Mouse (Mus musculus) forebrain, embryonic 15.5 days (tissue): Measurements from ENCODE around the gene Sytl5. TPM values are rescaled to one million over a fixed set of nuclear protein-coding genes. Genes with fewer than 3 reads are reported as not detected.

Experiments used
- ATAC-seq: fragments of 200-750 bp; cut with Nextera tagmentation; replicated peaks from 2 replicates; pipeline ENCODE4 v1.8.0; 2017; ENCODE audit warnings: mild to moderate bottlenecking, moderate TSS enrichment, moderate library complexity
- H3K27ac ChIP-seq: fragments of 300-500 bp; sonication (generic); replicated peaks from 2 replicates; pipeline ENCODE4 v1.5.1; 2015; ENCODE audit warnings: mild to moderate bottlenecking, inconsistent platforms
- H3K27me3 ChIP-seq: fragments of 300-500 bp; sonication (generic); 2 replicates; pipeline ENCODE4 v1.6.1; 2015; ENCODE audit warnings: inconsistent platforms
- H3K36me3 ChIP-seq: fragments of 300-500 bp; sonication (generic); 2 replicates; pipeline ENCODE4 v1.6.1; 2015; ENCODE audit warnings: mild to moderate bottlenecking, inconsistent platforms
- H3K4me1 ChIP-seq: fragments of 300-500 bp; sonication (generic); 2 replicates; pipeline ENCODE4 v1.6.1; 2015; ENCODE audit warnings: inconsistent platforms
- H3K4me2 ChIP-seq: fragments of 300-500 bp; sonication (generic); replicated peaks from 2 replicates; pipeline ENCODE4 v1.6.1; 2015; ENCODE audit warnings: mild to moderate bottlenecking, inconsistent platforms
- H3K4me3 ChIP-seq: fragments of 300-500 bp; sonication (generic); 2 replicates; pipeline ENCODE4 v1.5.1; 2015; ENCODE audit warnings: mild to moderate bottlenecking, inconsistent platforms
- H3K9ac ChIP-seq: fragments of 300-500 bp; sonication (generic); replicated peaks from 2 replicates; pipeline ENCODE4 v1.6.1; 2015; ENCODE audit warnings: mild to moderate bottlenecking, inconsistent platforms
- H3K9me3 ChIP-seq: fragments of 300-500 bp; sonication (generic); 2 replicates; pipeline ENCODE4 v1.6.1; 2016; ENCODE audit warnings: inconsistent platforms
- WGBS: fragments of 180-500 bp; shearing (Covaris S2); methylation state at CpG from one replicate; pipeline ENCODE4 v1.1.7; 2015; ENCODE audit warnings: mixed read lengths; 5-methylcytosine and 5-hydroxymethylcytosine counted together
- polyA plus RNA-seq: library from polyadenylated mRNA; unstranded; fragments of >200 nt; fragmentation: Nextera tagmentation; extraction: Ambion mirVana; gene quantifications from 2 replicates; pipeline ENCODE4 v1.2.1, GENCODE M21; 2015

The Sytl5 gene
- polyA plus RNA-seq: 1.4 and 1.5 TPM in 2 replicates

DNA sequence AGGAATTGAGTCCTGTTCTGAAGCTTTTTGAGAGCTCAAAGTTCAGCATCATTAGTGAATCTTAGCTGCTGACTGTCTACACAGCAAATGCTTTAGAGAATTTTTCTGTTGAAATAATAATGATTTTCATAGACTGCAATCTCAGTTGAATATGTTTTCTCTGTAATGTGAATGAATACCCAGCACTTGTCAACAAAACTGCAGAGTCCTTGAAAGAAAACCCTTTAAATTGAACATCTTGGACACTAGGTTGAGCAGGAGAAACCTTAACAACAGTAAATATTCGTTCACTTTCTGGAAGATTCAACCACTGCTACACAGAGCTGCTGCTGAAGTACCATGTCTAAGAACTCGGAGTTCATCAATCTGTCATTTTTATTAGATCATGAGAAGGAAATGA is at the start of gene Sytl5:
Sytl5 (plus strand) TSS at position 301 of the 400 bp plus-strand sequence.
- Histone ChIP-seq H3K9ac (no peak within 1 kb of the TSS), H3K9me3 (no peaks in the 10 kb centered on the region), H3K4me3 (no peak within 1 kb of the TSS), H3K36me3 (no peaks in the 10 kb centered on the region), H3K27ac (no peak within 1 kb of the TSS), H3K4me1 (no peaks in the 10 kb centered on the region), H3K27me3 (no peaks in the 10 kb centered on the region), H3K4me2 (no peak within 1 kb of the TSS)
- 69% methylated on average over 2 of the region's 2 CpGs for WGBS
- ATAC-seq: no peak

DNA sequence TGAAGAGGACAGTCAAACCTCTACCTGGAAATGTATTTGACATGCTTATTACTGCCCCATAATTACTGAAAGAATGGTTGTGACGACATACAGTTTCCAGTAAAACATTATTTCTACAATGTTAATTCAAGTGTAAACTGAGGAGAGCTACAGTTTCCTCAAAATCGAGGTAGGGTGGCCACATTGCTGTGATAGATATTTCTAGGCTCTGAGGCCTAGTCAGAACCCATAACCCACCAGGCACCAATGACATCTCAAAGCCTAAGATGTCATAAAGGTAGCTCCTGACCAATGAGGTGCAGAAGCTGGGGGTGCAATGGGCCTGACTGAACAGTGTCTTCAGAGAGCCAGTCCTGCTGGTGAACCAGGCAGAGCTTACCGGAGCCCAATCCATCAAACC is 38.8 kb upstream of the Sytl5 start, which contains the start of gene Hypm:
Hypm (plus strand) TSS at position 301 of the 400 bp plus-strand sequence.
- no peak within 1 kb of the TSS for H3K27ac ChIP-seq
- H3K36me3 ChIP-seq: no peaks in the 10 kb centered on the region
- no peak within 1 kb of the TSS for H3K4me2 ChIP-seq
- no peaks in the 10 kb centered on the region for H3K4me1 ChIP-seq
- ATAC-seq: no peak
- 82% methylated on average over 3 of the region's 3 CpGs for WGBS
- H3K27me3 ChIP-seq: no peaks in the 10 kb centered on the region
- H3K4me3 ChIP-seq: no peak within 1 kb of the TSS
- no peak within 1 kb of the TSS for H3K9ac ChIP-seq
- no peaks in the 10 kb centered on the region for H3K9me3 ChIP-seq

DNA sequence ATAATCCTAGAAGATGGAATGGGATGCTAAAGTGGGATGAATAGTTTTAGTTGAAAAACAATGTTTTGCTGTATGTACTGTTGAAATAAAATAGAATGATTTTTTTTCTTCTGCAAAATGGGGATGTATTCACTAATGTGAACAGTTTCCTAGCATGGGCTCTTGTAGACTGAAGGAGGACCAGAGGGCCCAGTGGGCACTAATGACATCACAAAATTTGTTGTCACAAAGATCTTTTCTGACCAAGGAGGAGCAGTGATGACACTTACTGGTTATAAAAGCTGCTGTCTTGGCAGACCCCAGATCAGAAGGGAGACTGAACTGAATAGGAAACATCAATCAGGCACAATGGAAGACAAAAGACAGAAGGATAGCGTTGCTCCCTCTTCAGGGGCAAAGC is 36.0 kb upstream of the Sytl5 start, which contains the start of gene H2al3:
H2al3 (plus strand) TSS at position 301 of the 400 bp plus-strand sequence.
- ATAC-seq: no peak
- 59% methylated on average over 1 of the region's 1 CpGs for WGBS
- no peak within 1 kb of the TSS for H3K4me3 ChIP-seq
- H3K4me2 ChIP-seq: no peak within 1 kb of the TSS
- no peaks in the 10 kb centered on the region for H3K4me1 ChIP-seq
- no peak within 1 kb of the TSS for H3K9ac ChIP-seq
- no peak within 1 kb of the TSS for H3K27ac ChIP-seq
- no peaks in the 10 kb centered on the region for H3K9me3 ChIP-seq
- H3K36me3 ChIP-seq: no peaks in the 10 kb centered on the region
- H3K27me3 ChIP-seq: no peaks in the 10 kb centered on the region

DNA sequence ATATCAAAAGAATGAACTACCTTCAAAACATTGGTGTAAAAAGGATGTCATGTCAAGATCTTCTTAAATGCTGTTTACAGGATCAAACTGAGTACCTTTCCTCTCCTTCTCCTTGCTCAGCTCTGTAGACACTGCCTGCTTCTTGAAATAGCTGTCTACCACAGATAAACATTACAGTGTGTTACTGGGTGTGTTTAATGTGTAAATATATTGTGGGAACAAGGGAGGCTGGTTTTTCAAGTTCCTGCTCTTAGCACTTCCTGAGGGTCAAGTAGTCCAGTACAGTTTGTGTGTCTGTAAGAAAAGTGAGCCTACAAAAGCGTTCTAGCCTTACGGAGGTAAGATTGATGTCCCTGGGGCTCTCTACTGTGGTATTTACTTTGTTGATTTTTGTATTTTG is 23.6 kb upstream of the Sytl5 start:
- Histone ChIP-seq H3K36me3 (no peaks in the 10 kb centered on the region), H3K27ac (no peak overlapping the region), H3K27me3 (no peaks in the 10 kb centered on the region), H3K4me1 (no peaks in the 10 kb centered on the region), H3K4me2 (no peak overlapping the region), H3K9ac (no peak overlapping the region), H3K4me3 (no peak overlapping the region), H3K9me3 (no peaks in the 10 kb centered on the region)
- WGBS: 97% methylated on average over 2 of the region's 2 CpGs
- ATAC-seq: no peak

DNA sequence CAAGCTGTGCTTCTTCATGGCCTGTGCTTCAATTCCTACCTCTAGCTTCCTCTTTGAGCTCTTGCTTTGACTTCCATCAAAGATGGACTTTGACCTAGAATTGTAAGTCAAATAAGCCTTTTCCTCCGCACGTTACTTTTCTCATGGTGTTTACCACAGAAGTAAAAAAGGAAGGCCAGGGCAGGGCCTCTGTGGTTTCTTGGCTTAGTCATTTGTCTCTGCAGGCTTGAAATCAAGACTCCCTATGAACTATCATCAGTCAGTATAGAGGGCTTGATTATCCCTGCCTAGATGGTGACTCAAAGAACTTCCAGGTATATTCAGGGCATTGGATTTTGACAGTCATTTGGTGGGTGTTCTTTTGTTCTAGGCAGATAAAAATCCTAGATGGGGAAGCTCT is 9.9 kb upstream of the Sytl5 start:
- H3K27me3 ChIP-seq: no peaks in the 10 kb centered on the region
- H3K27ac ChIP-seq: no peak overlapping the region
- H3K9ac ChIP-seq: no peak overlapping the region
- 96% methylated on average over 2 of the region's 2 CpGs for WGBS
- H3K4me2 ChIP-seq: no peak overlapping the region
- H3K36me3 ChIP-seq: no peaks in the 10 kb centered on the region
- H3K4me1 ChIP-seq: no peaks in the 10 kb centered on the region
- H3K4me3 ChIP-seq: no peak overlapping the region
- no peak for ATAC-seq
- no peaks in the 10 kb centered on the region for H3K9me3 ChIP-seq

DNA sequence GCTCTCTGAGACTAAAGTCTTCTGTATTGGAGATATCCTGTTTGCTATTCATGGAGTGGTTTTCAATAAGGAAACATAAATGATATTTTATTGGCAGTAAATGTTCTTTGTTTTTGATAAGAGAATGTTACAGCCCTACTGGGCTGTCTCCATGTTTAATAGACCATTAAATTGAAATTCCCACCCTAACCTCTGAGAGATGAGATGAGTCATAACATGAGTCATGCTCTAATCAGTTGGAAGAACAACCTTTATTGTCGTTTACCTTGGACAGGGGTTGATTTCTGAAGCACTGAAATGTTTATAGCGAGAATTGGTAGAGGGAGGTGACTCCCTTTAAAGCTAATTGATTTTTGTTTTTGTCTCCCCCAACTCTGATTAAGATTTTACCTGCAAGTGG is 24.1 kb downstream of the Sytl5 start:
- no peaks in the 10 kb centered on the region for H3K36me3 ChIP-seq
- no peak overlapping the region for H3K9ac ChIP-seq
- no peak overlapping the region for H3K4me3 ChIP-seq
- no peaks in the 10 kb centered on the region for H3K4me1 ChIP-seq
- ATAC-seq: no peak
- 63% methylated on average over 2 of the region's 2 CpGs for WGBS
- no peaks in the 10 kb centered on the region for H3K27me3 ChIP-seq
- no peak overlapping the region for H3K27ac ChIP-seq
- no peak overlapping the region for H3K4me2 ChIP-seq
- no peaks in the 10 kb centered on the region for H3K9me3 ChIP-seq

DNA sequence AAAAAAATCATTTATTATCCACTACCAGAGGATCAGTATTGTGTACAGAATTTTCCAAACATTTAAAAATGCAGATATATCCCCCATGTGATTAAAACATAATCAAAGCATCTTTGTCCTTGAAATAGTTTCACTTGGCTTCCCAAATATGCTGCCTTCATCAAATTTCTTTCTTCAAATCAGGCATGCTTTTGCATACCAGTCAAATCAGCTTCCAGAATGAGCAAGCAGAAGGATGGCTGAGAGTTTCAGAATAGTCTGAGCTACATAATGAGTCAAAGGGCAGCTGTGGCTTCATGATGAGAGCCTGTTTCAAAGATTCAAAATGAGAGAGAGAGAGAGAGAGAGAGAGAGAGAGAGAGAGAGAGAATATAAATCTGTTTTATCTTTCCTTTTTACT is 48.4 kb downstream of the Sytl5 start:
- no peak for ATAC-seq
- H3K36me3 ChIP-seq: no peaks in the 10 kb centered on the region
- H3K27me3 ChIP-seq: no peaks in the 10 kb centered on the region
- no peaks in the 10 kb centered on the region for H3K9me3 ChIP-seq
- no peak overlapping the region for H3K4me2 ChIP-seq
- H3K4me3 ChIP-seq: no peak overlapping the region
- no peak overlapping the region for H3K9ac ChIP-seq
- H3K4me1 ChIP-seq: no peaks in the 10 kb centered on the region
- H3K27ac ChIP-seq: no peak overlapping the region

DNA sequence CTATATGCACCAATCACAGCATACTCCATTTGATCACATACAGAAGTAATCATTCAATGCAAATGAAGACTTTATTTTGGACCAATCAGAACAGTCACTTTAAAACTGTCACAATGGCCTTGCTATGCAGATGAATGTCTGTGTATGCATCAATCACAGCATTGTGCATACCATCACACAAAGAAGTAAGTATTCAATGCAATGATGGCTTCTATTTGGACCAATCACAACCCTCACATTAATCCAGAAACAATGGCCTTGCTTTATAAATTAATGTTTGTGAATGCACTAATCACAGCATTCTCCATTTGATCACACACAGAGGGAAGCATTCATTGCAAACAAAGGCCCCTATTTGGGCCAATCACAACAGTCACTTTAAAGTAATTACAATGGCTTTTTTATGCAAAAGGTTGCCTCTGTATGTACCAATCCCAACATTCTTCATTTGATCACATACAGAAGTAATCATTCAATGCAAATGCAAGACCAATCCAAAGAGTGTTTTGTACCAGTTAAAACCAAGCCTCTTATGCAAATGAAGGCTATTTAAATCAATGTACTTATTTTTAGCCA is 98.8 kb downstream of the Sytl5 start:
- peak; percentile 60 for ATAC-seq
- H3K9ac ChIP-seq: no peak overlapping the region
- H3K4me3 ChIP-seq: no peak overlapping the region
- H3K4me2 ChIP-seq: no peak overlapping the region
- no peaks in the 10 kb centered on the region for H3K4me1 ChIP-seq
- H3K27me3 ChIP-seq: no peaks in the 10 kb centered on the region
- H3K9me3 ChIP-seq: no peaks in the 10 kb centered on the region
- H3K36me3 ChIP-seq: no peaks in the 10 kb centered on the region
- H3K27ac ChIP-seq: no peak overlapping the region

DNA sequence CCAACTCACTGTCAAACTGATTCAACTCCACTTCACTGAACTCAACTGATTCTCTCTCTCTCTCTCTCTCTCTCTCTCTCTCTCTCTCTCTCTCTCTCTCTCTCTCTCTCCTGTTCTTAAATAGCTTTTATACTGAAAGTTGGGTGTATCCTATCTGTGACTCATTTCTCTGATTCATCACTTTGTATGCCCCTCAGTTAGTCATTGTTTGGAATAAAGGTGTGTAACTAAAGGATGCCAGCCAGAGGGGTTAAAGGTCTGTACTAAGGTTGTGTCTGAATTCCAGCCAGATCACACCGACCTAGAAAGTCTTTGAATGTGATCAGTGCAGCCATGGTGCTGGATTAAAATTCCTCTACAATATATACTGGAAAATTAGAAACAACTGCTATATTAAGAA is 115.3 kb downstream of the Sytl5 start:
- 85% methylated on average over 1 of the region's 1 CpGs for WGBS
- no peaks in the 10 kb centered on the region for H3K36me3 ChIP-seq
- ATAC-seq: no peak
- no peaks in the 10 kb centered on the region for H3K9me3 ChIP-seq
- H3K9ac ChIP-seq: no peak overlapping the region
- H3K4me1 ChIP-seq: no peaks in the 10 kb centered on the region
- no peak overlapping the region for H3K4me2 ChIP-seq
- no peaks in the 10 kb centered on the region for H3K27me3 ChIP-seq
- H3K4me3 ChIP-seq: no peak overlapping the region
- no peak overlapping the region for H3K27ac ChIP-seq

DNA sequence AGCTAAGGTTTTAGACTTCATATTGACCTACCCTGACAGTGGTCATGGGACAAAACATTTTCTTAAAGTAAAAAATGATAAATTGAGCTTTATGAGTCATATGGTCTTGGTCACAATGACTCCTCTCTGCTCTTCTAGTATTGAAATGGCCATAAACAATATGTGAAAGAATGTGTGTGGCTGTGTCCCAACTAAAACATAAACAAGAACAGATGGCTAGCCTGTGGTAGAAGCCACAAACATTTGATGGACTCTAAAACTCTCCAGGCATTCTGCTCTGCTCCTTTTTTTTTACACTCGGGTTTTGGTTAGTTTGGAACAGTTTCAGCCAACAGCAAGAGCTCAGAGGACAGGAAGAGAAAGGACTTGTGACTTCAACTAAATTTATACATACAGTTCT is 120.5 kb downstream of the Sytl5 start:
- Histone ChIP-seq H3K4me2 (no peak overlapping the region), H3K36me3 (no peaks in the 10 kb centered on the region), H3K27ac (no peak overlapping the region), H3K4me3 (no peak overlapping the region), H3K27me3 (no peaks in the 10 kb centered on the region), H3K9ac (no peak overlapping the region), H3K9me3 (no peaks in the 10 kb centered on the region), H3K4me1 (no peaks in the 10 kb centered on the region)
- WGBS: 56% methylated on average over 1 of the region's 1 CpGs
- no peak for ATAC-seq

DNA sequence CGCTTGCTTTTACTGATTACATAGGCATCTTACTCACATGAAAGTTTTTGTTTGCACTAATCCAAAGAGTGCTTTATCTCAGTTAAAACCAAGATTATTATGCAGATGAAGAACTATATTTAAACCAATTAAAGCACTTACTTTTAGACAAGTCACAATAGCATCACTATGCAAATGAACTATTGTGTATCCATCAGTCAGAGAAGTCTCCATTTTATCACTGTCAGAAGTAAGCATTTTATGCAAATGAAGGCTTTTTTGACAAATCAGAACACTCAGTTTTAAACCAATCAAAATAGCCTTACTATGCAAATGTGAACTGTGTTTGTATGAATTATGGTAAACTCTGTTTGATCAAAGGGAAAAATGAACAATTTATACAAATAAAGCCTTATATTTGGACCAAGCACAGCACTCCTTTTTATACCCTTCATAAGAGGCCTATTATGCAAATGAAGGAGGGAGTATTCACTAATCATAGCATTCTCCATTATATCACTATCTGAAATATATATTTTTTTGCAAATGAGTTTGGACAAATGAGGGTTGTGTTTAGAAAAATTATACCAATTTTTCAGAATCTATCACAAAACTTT is 122.4 kb downstream of the Sytl5 start:
- H3K36me3 ChIP-seq: no peaks in the 10 kb centered on the region
- no peaks in the 10 kb centered on the region for H3K4me1 ChIP-seq
- H3K4me3 ChIP-seq: no peak overlapping the region
- no peaks in the 10 kb centered on the region for H3K9me3 ChIP-seq
- ATAC-seq: no peak; the same call in 1 of the 2 replicates
- WGBS: 61% methylated on average over 1 of the region's 1 CpGs
- H3K4me2 ChIP-seq: no peak overlapping the region
- H3K27ac ChIP-seq: no peak overlapping the region
- no peak overlapping the region for H3K9ac ChIP-seq
- no peaks in the 10 kb centered on the region for H3K27me3 ChIP-seq

DNA sequence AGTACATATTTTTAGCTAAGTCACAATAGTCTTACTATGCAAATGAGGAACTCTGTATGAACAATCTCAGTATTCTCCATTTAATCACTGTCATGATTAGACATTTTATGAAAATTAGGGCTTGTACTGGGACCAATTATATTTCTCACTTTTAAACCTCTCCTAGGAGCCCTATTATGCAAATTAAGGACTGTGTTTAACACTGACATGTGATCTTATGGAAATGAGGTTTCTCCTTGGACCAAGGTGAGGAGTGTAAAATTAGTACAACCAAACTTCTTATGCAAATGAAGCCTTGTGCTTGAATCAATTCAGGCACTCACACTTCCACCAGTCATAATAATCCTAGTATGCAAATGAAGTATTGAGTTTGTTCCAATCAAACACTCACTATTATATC is 124.8 kb downstream of the Sytl5 start:
- Histone ChIP-seq H3K4me1 (no peaks in the 10 kb centered on the region), H3K27me3 (no peaks in the 10 kb centered on the region), H3K4me2 (no peak overlapping the region), H3K9ac (no peak overlapping the region), H3K9me3 (no peaks in the 10 kb centered on the region), H3K27ac (no peak overlapping the region), H3K4me3 (no peak overlapping the region), H3K36me3 (no peaks in the 10 kb centered on the region)
- peak; percentile 72 for ATAC-seq

DNA sequence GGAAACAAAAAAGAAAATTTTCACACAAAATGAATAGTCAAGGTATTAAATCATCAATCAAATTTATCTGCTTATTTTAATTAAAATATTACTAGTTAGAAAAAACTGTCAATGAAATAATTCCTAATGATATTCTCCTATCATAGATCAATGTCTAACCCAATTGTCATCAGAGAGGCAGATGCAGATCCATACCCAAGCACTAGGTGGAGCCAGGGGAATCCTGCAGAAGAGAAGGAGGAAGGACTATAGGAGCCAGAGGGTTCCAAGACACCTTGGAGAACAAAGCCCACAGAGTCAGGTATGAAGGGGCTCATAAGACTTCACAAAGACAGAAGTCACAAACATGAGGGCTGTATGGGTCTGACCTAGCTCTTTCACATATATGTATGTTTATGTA is 149.2 kb downstream of the Sytl5 start:
- Histone ChIP-seq H3K27me3 (no peaks in the 10 kb centered on the region), H3K27ac (no peak overlapping the region), H3K9ac (no peak overlapping the region), H3K9me3 (no peaks in the 10 kb centered on the region), H3K36me3 (no peaks in the 10 kb centered on the region), H3K4me1 (no peaks in the 10 kb centered on the region), H3K4me2 (no peak overlapping the region), H3K4me3 (no peak overlapping the region)
- ATAC-seq: no peak
